ENCODE assay signal across 16 mouse cellular contexts in genomic region chr14:30649745-30650144, GRCm38 (mm10).
"Had no signal": no experiment of that assay in that cellular context is flagged by ENCODE, and none has a peak within 500 bp of the region (broad histone marks: within the 10 kb centered on the region; RNA-seq: fewer than 3 reads in every experiment).

No protein-coding gene starts in this region.

- H3K4me1 ChIP-seq: neural tube, embryonic 12.5 days had no signal

- H3K27me3 ChIP-seq: lung, embryonic 15.5 days; midbrain, embryonic 13.5 days; midbrain, embryonic 15.5 days; neural tube, embryonic 12.5 days; stomach, embryonic 15.5 days had no signal

- H3K4me3 ChIP-seq: lung, embryonic 15.5 days; megakaryocyte, embryonic 14.5 days; midbrain, embryonic 13.5 days; midbrain, embryonic 15.5 days; neural tube, embryonic 12.5 days; stomach, embryonic 15.5 days had no signal

- H3K27ac ChIP-seq: lung, embryonic 15.5 days; macrophage; midbrain, embryonic 13.5 days; midbrain, embryonic 15.5 days; neural tube, embryonic 12.5 days; stomach, embryonic 15.5 days; stomach, postnatal 0 days had no signal

- H3K36me3 ChIP-seq: lung, embryonic 15.5 days; midbrain, embryonic 13.5 days; midbrain, embryonic 15.5 days; neural tube, embryonic 12.5 days; stomach, embryonic 15.5 days had no signal

- DNase-seq: liver, postnatal 0 days; lung, adult 2 months; lung, postnatal 14 days; lung, postnatal 36 days; right cerebral cortex, postnatal 14 days; thymus, adult 2 months; thymus, postnatal 25 days; thymus, postnatal 4 days had no signal
